Mouse (Mus musculus) midbrain, embryonic 12.5 days (tissue): ENCODE measurements at regions not wholly inside any gene's neighbourhood (a gene's known extent, or its start where the extent isn't known, plus 50 kb on each side); places are given as distances from the start of the nearest gene placed in this dataset.

ENCODE experiments used
- ATAC-seq: fragments of 200-750 bp; cut with Nextera tagmentation; 2 replicates; pipeline ENCODE4 v1.8.0; 2017; ENCODE audit warnings: low read depth, moderate TSS enrichment, moderate library complexity; ENCODE audit not compliant: low FRiP score
- H3K27ac ChIP-seq: fragments of 300-500 bp; sonication (generic); replicated peaks from 2 replicates; pipeline ENCODE4 v1.5.1; 2016; ENCODE audit warnings: mild to moderate bottlenecking
- H3K27me3 ChIP-seq: fragments of 300-500 bp; sonication (generic); 2 replicates; pipeline ENCODE4 v1.6.1; 2016; ENCODE audit warnings: mild to moderate bottlenecking
- H3K36me3 ChIP-seq: fragments of 300-500 bp; sonication (generic); 2 replicates; pipeline ENCODE4 v1.6.1; 2016
- H3K4me1 ChIP-seq: fragments of 300-500 bp; sonication (generic); 2 replicates; pipeline ENCODE4 v1.6.1; 2016
- H3K4me2 ChIP-seq: fragments of 300-500 bp; sonication (generic); replicated peaks from 2 replicates; pipeline ENCODE4 v1.6.1; 2016; ENCODE audit warnings: mild to moderate bottlenecking, moderate library complexity
- H3K4me3 ChIP-seq: fragments of 300-500 bp; sonication (generic); 2 replicates; pipeline ENCODE4 v1.5.1; 2016; ENCODE audit warnings: mild to moderate bottlenecking
- H3K9ac ChIP-seq: fragments of 300-500 bp; sonication (generic); replicated peaks from 2 replicates; pipeline ENCODE4 v1.6.1; 2016; ENCODE audit warnings: mild to moderate bottlenecking, moderate library complexity
- H3K9me3 ChIP-seq: fragments of 300-500 bp; sonication (generic); 2 replicates; pipeline ENCODE4 v1.6.1; 2016; ENCODE audit warnings: mild to moderate bottlenecking
- WGBS: fragments of 180-500 bp; shearing (Covaris S2); methylation state at CpG from one replicate; pipeline ENCODE4 v1.1.7; 2016; 5-methylcytosine and 5-hydroxymethylcytosine counted together

DNA sequence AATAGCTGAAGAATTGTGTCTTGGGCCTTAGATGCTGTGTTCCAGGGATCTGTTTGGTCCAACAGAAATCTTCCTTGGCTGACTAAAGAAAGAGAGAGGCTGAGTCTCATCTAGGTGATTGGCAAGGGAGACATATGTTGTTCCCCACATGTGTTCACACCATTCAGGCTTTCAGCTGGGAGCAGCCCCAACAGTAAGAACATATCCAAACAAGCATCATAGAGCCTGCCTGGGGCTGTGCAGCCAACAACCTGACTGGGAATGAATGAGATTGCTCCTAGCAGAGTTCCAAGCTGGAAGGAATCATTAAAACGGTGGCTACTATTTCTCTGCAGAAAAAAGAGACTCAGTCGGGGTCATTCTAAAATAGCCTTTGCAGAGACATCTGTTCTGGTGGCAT, 350.3 kb downstream of the Lpin1 start:
- no peak for ATAC-seq
- Histone ChIP-seq H3K4me1 (no peaks in the 10 kb centered on the region), H3K9ac (no peak overlapping the region), H3K27me3 (no peaks in the 10 kb centered on the region), H3K9me3 (no peaks in the 10 kb centered on the region), H3K27ac (no peak overlapping the region), H3K4me2 (no peak overlapping the region), H3K36me3 (no peaks in the 10 kb centered on the region), H3K4me3 (no peak overlapping the region)
- WGBS = 81% methylated on average over 2 of the region's 2 CpGs

DNA sequence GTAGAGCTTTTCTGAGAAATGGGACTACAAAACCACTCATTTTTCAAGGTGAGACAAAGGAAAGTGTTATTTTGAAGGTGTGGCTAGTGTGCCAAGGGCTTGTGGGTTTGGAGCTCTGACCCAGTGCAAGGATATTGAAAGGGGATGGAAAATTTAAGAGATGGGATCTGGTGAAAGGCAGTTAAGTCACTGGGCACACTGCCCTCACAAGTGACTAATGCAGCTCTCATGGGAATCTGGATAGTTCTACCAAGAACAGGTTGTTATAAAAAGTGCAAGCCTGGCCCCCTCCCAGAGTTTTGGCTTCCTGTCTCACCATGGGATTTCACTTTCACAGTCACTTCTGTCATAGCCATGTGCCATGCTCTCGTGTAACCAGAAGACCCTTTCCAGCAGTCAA, 360.1 kb downstream of the Lpin1 start:
- H3K27ac ChIP-seq = no peak overlapping the region
- no peak overlapping the region for H3K4me2 ChIP-seq
- WGBS = 82% methylated on average over 1 of the region's 1 CpGs
- H3K9ac ChIP-seq = no peak overlapping the region
- H3K36me3 ChIP-seq = no peaks in the 10 kb centered on the region
- ATAC-seq = no peak
- H3K9me3 ChIP-seq = no peaks in the 10 kb centered on the region
- H3K27me3 ChIP-seq = no peaks in the 10 kb centered on the region
- H3K4me1 ChIP-seq = no peaks in the 10 kb centered on the region
- no peak overlapping the region for H3K4me3 ChIP-seq

- Histone ChIP-seq H3K4me3 (no peak overlapping the region), H3K4me1 (no peaks in the 10 kb centered on the region), H3K9ac (no peak overlapping the region), H3K4me2 (no peak overlapping the region), H3K27me3 (no peaks in the 10 kb centered on the region), H3K27ac (no peak overlapping the region), H3K9me3 (no peaks in the 10 kb centered on the region), H3K36me3 (no peaks in the 10 kb centered on the region)
- no peak for ATAC-seq
- WGBS = 93% methylated on average over 5 of the region's 5 CpGs
These were observed 360.7 kb downstream of the Lpin1 start for GRCm38 (mm10) chr12:16250096-16250495.

- Histone ChIP-seq H3K9ac (no peak overlapping the region), H3K36me3 (no peaks in the 10 kb centered on the region), H3K9me3 (no peaks in the 10 kb centered on the region), H3K27me3 (no peaks in the 10 kb centered on the region), H3K4me1 (no peaks in the 10 kb centered on the region), H3K4me3 (no peak overlapping the region), H3K4me2 (no peak overlapping the region), H3K27ac (no peak overlapping the region)
- WGBS = 90% methylated on average over 5 of the region's 5 CpGs
- no peak for ATAC-seq
These were observed 371.0 kb downstream of the Lpin1 start for GRCm38 (mm10) chr12:16239792-16240191.

GRCm38 (mm10) chr12:16237498-16237897, 373.3 kb downstream of the Lpin1 start:
- no peak for ATAC-seq
- Histone ChIP-seq H3K27ac (no peak overlapping the region), H3K4me1 (no peaks in the 10 kb centered on the region), H3K27me3 (no peaks in the 10 kb centered on the region), H3K4me3 (no peak overlapping the region), H3K9ac (no peak overlapping the region), H3K4me2 (no peak overlapping the region), H3K9me3 (no peaks in the 10 kb centered on the region), H3K36me3 (no peaks in the 10 kb centered on the region)
- 92% methylated on average over 5 of the region's 5 CpGs for WGBS

GRCm38 (mm10) chr12:16233559-16233958, 377.2 kb downstream of the Lpin1 start:
- Histone ChIP-seq H3K36me3 (no peaks in the 10 kb centered on the region), H3K27ac (no peak overlapping the region), H3K4me1 (no peaks in the 10 kb centered on the region), H3K27me3 (no peaks in the 10 kb centered on the region), H3K4me2 (no peak overlapping the region), H3K4me3 (no peak overlapping the region), H3K9ac (no peak overlapping the region), H3K9me3 (no peaks in the 10 kb centered on the region)
- WGBS = 86% methylated on average over 3 of the region's 3 CpGs
- ATAC-seq = no peak

- Histone ChIP-seq H3K4me3 (no peak overlapping the region), H3K9ac (no peak overlapping the region), H3K36me3 (no peaks in the 10 kb centered on the region), H3K27me3 (no peaks in the 10 kb centered on the region), H3K4me2 (no peak overlapping the region), H3K4me1 (no peaks in the 10 kb centered on the region), H3K9me3 (no peaks in the 10 kb centered on the region), H3K27ac (no peak overlapping the region)
- no peak for ATAC-seq
- WGBS = 87% methylated on average over 8 of the region's 8 CpGs
These were observed 377.9 kb downstream of the Lpin1 start for GRCm38 (mm10) chr12:16232828-16233227.

DNA sequence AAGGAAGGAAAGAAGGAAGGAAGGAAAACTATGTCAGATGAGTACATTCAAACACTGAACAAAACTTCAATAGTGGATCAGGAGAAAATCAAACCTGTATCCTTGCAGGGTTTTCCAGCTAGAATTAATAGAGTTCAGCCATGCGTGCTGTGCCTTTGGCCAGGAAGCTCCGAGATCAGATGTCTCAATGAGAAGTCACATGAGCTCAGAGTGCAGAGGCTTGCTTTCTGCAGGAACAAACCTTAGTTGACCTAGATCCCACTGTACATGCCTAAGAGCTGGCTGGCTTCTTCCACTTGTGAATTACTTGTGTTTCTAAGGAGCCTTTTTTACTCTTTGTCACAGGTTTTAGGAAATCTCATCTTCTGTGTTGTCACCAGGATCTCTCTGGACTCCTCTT, 378.7 kb downstream of the Lpin1 start:
- no peak for ATAC-seq
- WGBS = 58% methylated on average over 2 of the region's 2 CpGs

GRCm38 (mm10) chr12:16231093-16231492, 379.7 kb downstream of the Lpin1 start:
- Histone ChIP-seq H3K9ac (no peak overlapping the region), H3K27ac (no peak overlapping the region), H3K4me2 (no peak overlapping the region), H3K36me3 (no peaks in the 10 kb centered on the region), H3K4me1 (no peaks in the 10 kb centered on the region), H3K9me3 (no peaks in the 10 kb centered on the region), H3K27me3 (no peaks in the 10 kb centered on the region), H3K4me3 (no peak overlapping the region)
- WGBS = 84% methylated on average over 2 of the region's 2 CpGs
- no peak for ATAC-seq

More for the DNA sequence above, 378.7 kb downstream of the Lpin1 start:
- no peaks in the 10 kb centered on the region for H3K36me3 ChIP-seq
- no peak overlapping the region for H3K4me2 ChIP-seq
- H3K27me3 ChIP-seq = no peaks in the 10 kb centered on the region
- H3K27ac ChIP-seq = no peak overlapping the region
- H3K4me1 ChIP-seq = no peaks in the 10 kb centered on the region
- no peak overlapping the region for H3K4me3 ChIP-seq
- no peaks in the 10 kb centered on the region for H3K9me3 ChIP-seq
- H3K9ac ChIP-seq = no peak overlapping the region

DNA sequence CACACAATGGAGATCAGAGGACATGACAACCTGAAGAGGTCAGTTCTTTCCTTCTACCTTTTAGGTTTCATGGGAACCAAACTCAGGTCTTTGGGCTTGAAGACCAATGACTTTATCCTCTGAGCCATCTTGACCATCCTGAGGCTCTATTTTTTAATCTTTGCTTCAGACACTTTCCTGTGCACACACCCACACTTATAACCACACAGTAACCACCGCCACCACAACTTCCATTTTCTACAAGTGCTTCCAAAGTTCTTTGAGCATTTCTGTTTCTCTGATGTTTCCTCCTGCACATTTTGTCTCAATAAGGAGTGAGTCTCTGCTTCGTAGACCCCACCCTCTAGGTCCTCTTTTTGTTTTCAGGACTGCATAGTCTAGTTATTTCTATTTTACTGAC, 385.3 kb downstream of the Lpin1 start:
- no peaks in the 10 kb centered on the region for H3K36me3 ChIP-seq
- no peaks in the 10 kb centered on the region for H3K9me3 ChIP-seq
- WGBS = 89% methylated on average over 2 of the region's 2 CpGs
- no peak for ATAC-seq
- no peak overlapping the region for H3K4me3 ChIP-seq
- no peaks in the 10 kb centered on the region for H3K4me1 ChIP-seq
- no peaks in the 10 kb centered on the region for H3K27me3 ChIP-seq
- no peak overlapping the region for H3K27ac ChIP-seq
- H3K9ac ChIP-seq = no peak overlapping the region
- no peak overlapping the region for H3K4me2 ChIP-seq

- no peaks in the 10 kb centered on the region for H3K36me3 ChIP-seq
- H3K27me3 ChIP-seq = no peaks in the 10 kb centered on the region
- H3K4me3 ChIP-seq = no peak overlapping the region
- no peaks in the 10 kb centered on the region for H3K9me3 ChIP-seq
- H3K9ac ChIP-seq = no peak overlapping the region
- H3K4me2 ChIP-seq = no peak overlapping the region
- no peak for ATAC-seq
- WGBS = 70% methylated on average over 9 of the region's 9 CpGs
- no peaks in the 10 kb centered on the region for H3K4me1 ChIP-seq
- H3K27ac ChIP-seq = no peak overlapping the region
These were observed 387.8 kb downstream of the Lpin1 start for GRCm38 (mm10) chr12:16222836-16223450.

DNA sequence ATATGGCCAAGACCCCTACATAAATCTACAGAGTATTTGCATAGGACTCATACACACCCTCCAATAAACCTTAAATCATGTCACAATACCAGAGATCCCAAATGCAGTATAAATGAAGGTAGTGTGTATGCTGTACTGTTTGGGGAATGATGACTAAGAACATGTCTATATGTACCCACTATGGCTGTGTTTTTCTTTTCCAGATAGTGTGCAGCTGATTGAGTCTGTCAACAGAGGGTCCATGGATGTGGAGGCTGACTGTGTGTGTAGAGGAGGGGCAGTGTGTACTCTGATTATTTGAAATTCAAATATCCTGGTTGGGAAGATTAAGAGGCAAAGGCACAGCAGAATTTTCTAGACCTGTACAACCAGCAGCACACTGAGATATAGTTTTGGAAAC, 388.6 kb downstream of the Lpin1 start:
- H3K4me3 ChIP-seq = no peak overlapping the region
- no peak for ATAC-seq

GRCm38 (mm10) chr12:16221142-16221541, 389.6 kb downstream of the Lpin1 start:
- Histone ChIP-seq H3K4me3 (no peak overlapping the region), H3K9ac (no peak overlapping the region), H3K4me1 (no peaks in the 10 kb centered on the region), H3K9me3 (no peaks in the 10 kb centered on the region), H3K27me3 (no peaks in the 10 kb centered on the region), H3K27ac (no peak overlapping the region), H3K36me3 (no peaks in the 10 kb centered on the region), H3K4me2 (no peak overlapping the region)
- no peak for ATAC-seq
- 83% methylated on average over 1 of the region's 1 CpGs for WGBS

More for the DNA sequence above, 388.6 kb downstream of the Lpin1 start:
- Histone ChIP-seq H3K9me3 (no peaks in the 10 kb centered on the region), H3K4me1 (no peaks in the 10 kb centered on the region), H3K4me2 (no peak overlapping the region), H3K27me3 (no peaks in the 10 kb centered on the region), H3K9ac (no peak overlapping the region), H3K27ac (no peak overlapping the region), H3K36me3 (no peaks in the 10 kb centered on the region)
